Mouse (Mus musculus) testis, postnatal 14 days (tissue): ENCODE data around the gene Hoxd12.
A peak's percentile ranks its signal among the peaks of the same experiment; 100 is the strongest.

ENCODE experiments used
- DNase-seq: peaks from one replicate; pipeline ENCODE4 v3.0.0; 2021; ENCODE audit warnings: low spot score

The Hoxd12 gene

GRCm38 (mm10) chr2:74681594-74682531, 7.0 kb downstream of the Hoxd12 start:
- peak; percentile 19 for DNase-seq

- no peak for DNase-seq
These were observed 8.0 kb downstream of the Hoxd12 start for GRCm38 (mm10) chr2:74682796-74683195.

- DNase-seq = peak; percentile 35
These were observed 8.7 kb downstream of the Hoxd12 start for GRCm38 (mm10) chr2:74683471-74683951.

GRCm38 (mm10) chr2:74684106-74684505, 9.3 kb downstream of the Hoxd12 start:
- no peak for DNase-seq

GRCm38 (mm10) chr2:74685059-74685603, 10.3 kb downstream of the Hoxd12 start:
- no peak for DNase-seq

- DNase-seq = no peak
These were observed 11.6 kb downstream of the Hoxd12 start for GRCm38 (mm10) chr2:74686301-74686987.

GRCm38 (mm10) chr2:74686988-74687697, 12.3 kb downstream of the Hoxd12 start:
- no peak for DNase-seq

- DNase-seq = no peak
These were observed 13.1 kb downstream of the Hoxd12 start for GRCm38 (mm10) chr2:74687698-74688555.

GRCm38 (mm10) chr2:74688795-74689573, 14.2 kb downstream of the Hoxd12 start:
- DNase-seq = no peak

- DNase-seq = no peak
These were observed 14.9 kb downstream of the Hoxd12 start for GRCm38 (mm10) chr2:74689574-74690337.

- DNase-seq = no peak
These were observed 15.5 kb downstream of the Hoxd12 start for GRCm38 (mm10) chr2:74690338-74690716.

- peak; percentile 82 for DNase-seq
These were observed 16.5 kb downstream of the Hoxd12 start, which contains the start of gene Hoxd10 for GRCm38 (mm10) chr2:74691022-74691951. Gene Hoxd10 (plus strand): TSS chr2:74691924.

- DNase-seq = no peak
These were observed 17.4 kb downstream of the Hoxd12 start for GRCm38 (mm10) chr2:74691995-74692807.

GRCm38 (mm10) chr2:74692808-74693431, 18.1 kb downstream of the Hoxd12 start:
- DNase-seq = no peak

- DNase-seq = no peak
These were observed 18.6 kb downstream of the Hoxd12 start for GRCm38 (mm10) chr2:74693432-74693827.

GRCm38 (mm10) chr2:74694066-74694465, 19.3 kb downstream of the Hoxd12 start:
- no peak for DNase-seq

- no peak for DNase-seq
These were observed 20.6 kb downstream of the Hoxd12 start for GRCm38 (mm10) chr2:74695383-74695782.
